Mouse (Mus musculus): ENCODE measurements around the gene Them5. TPM values are rescaled to one million over a fixed set of nuclear protein-coding genes. Genes with fewer than 3 reads are reported as not detected.

Gene Them5
- polyA plus RNA-seq, 1 experiment from 2014 or later = not detected

DNA sequence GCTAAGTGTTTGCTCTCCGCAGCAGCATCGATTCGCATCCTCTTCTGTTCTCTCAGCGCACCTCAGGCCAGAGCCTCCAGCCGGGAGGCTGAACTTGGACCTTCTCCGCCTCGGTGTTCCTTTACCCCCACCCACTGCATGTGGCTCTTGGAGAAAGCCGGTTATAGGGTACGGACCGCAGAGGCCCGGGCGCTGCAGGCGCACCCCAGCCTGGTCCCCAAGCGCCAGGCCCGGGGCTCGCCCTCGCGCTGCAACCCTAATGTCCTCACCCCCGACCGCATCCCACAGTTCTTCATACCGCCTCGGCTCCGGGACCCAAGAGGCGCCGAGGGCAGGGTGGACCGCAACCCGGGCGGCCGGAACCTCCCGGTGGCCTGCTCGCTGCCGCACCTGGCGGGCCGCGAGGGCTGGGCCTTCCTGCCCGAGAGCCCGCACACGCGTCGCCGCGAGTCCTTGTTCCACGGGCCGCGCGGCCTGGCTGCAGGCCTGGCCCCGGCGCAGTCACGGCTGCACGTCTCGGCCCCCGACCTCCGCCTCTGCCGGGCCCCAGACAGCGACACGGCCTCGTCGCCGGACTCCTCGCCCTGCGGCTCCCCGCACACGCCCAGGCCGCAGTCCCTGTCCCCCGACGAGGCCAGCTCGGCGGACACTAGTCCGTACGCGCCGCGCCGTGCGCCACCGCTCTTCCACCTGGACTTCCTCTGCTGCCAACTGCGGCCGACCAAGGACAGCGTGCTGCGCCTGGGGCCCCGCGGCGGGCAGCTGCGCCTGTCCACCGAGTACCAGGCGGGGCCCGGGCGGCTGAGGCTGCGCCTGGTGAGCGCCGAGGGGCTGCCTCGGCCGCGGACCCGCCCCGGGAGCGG lies 21.6 kb downstream of the Them5 start:
- Histone ChIP-seq H3K27ac (replicated peaks; ENCODE audit: low read depth, low read length) (no peak overlapping the region), H3K27me3 (ENCODE audit: control insufficient read depth, insufficient read depth, low read length) (peaks cover 20% of the 10 kb centered on the region), H3K36me3 (replicated peaks; ENCODE audit: control insufficient read depth, insufficient read depth, low read depth, low read length) (no peaks in the 10 kb centered on the region)

DNA sequence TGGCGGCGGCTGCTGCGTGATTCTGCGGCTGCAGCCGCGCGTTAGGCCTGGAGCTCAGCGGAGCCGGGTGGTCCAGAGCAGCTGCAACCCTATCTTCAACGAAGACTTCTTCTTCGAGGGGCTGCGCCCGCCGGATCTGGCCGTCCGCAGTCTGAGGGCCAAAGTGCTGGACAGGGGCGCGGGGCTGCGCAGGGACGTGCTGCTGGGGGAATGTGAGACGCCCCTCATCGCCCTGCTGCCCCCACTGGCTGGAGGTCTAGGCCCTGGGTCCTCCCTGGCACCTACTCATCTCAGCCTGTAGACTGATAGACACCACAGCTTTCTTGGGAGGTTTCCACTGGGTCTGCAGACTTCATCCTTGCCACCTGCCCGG lies 22.2 kb downstream of the Them5 start:
- 2% methylated on average over 23 of the region's 23 CpGs for WGBS
- Histone ChIP-seq H3K9me3 (replicated peaks; ENCODE audit: control insufficient read depth, low read length) (no peaks in the 10 kb centered on the region), H3K4me1 (ENCODE audit: control insufficient read depth, insufficient read depth, low read length) (no peaks in the 10 kb centered on the region; the same call in none of the 2 replicates), H3K27me3 (ENCODE audit: control insufficient read depth, insufficient read depth, low read length) (peaks cover 20% of the 10 kb centered on the region), H3K27ac (replicated peaks; ENCODE audit: low read depth, low read length) (no peak overlapping the region), H3K36me3 (replicated peaks; ENCODE audit: control insufficient read depth, insufficient read depth, low read depth, low read length) (no peaks in the 10 kb centered on the region), H3K4me3 (ENCODE audit: low read depth, low read length) (peak overlapping the region; percentile 51), H3K9ac (replicated peaks; ENCODE audit: low read length) (peak overlapping the region; percentile 81), H3K4me2 (ENCODE audit: low read depth, low read length) (peak overlapping the region; percentile 95)
- ATAC-seq (replicated peaks; ENCODE audit: insufficient number of reproducible peaks, low FRiP score, low TSS enrichment, low read depth) (peak; percentile 22), DNase-seq (ENCODE audit: low spot score) (no peak)

More for the DNA sequence above, 21.6 kb downstream of the Them5 start:
- Histone ChIP-seq H3K4me2 (ENCODE audit: low read depth, low read length) (peak overlapping the region; percentile 95), H3K4me1 (ENCODE audit: control insufficient read depth, insufficient read depth, low read length) (no peaks in the 10 kb centered on the region; the same call in none of the 2 replicates), H3K9ac (replicated peaks; ENCODE audit: low read length) (peak overlapping the region; percentile 81), H3K4me3 (ENCODE audit: low read depth, low read length) (peak overlapping the region; percentile 51), H3K9me3 (replicated peaks; ENCODE audit: control insufficient read depth, low read length) (no peaks in the 10 kb centered on the region)
- DNase-seq (ENCODE audit: low spot score) (peak; percentile 56), ATAC-seq (replicated peaks; ENCODE audit: insufficient number of reproducible peaks, low FRiP score, low TSS enrichment, low read depth) (peak; percentile 72)
- WGBS = 6% methylated on average over 65 of the region's 97 CpGs

DNA sequence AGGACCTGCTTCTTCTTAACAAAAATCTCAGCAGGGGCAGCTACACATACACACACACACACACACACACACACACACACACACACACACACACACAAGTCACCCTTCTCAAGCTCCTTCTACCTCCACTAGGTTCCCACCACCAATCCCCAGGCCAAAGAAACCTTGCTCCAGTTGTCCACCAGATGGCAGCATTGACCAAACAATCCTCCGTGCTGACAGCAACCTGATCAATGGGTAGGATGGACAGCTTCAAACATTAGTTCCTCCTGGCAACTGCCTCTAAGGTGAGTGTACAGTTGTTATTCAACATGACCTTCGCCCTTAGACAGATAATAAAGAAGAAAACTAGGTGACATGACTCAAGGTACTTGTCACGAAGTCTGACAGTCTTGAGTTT lies 24.9 kb downstream of the Them5 start:
- H3K9ac ChIP-seq (replicated peaks; ENCODE audit: low read length) = no peak overlapping the region
- H3K9me3 ChIP-seq (replicated peaks; ENCODE audit: control insufficient read depth, low read length) = no peaks in the 10 kb centered on the region
- 18% methylated on average over 3 of the region's 3 CpGs for WGBS
- no peak overlapping the region for H3K4me2 ChIP-seq (ENCODE audit: low read depth, low read length)
- H3K36me3 ChIP-seq (replicated peaks; ENCODE audit: control insufficient read depth, insufficient read depth, low read depth, low read length) = no peaks in the 10 kb centered on the region
- no peaks in the 10 kb centered on the region; the same call in none of the 2 replicates for H3K4me1 ChIP-seq (ENCODE audit: control insufficient read depth, insufficient read depth, low read length)
- peaks cover 20% of the 10 kb centered on the region for H3K27me3 ChIP-seq (ENCODE audit: control insufficient read depth, insufficient read depth, low read length)
- no peak for ATAC-seq (replicated peaks; ENCODE audit: insufficient number of reproducible peaks, low FRiP score, low TSS enrichment, low read depth)
- no peak overlapping the region for H3K27ac ChIP-seq (replicated peaks; ENCODE audit: low read depth, low read length)
- no peak overlapping the region for H3K4me3 ChIP-seq (ENCODE audit: low read depth, low read length)
- peak; percentile 87 for DNase-seq (ENCODE audit: low spot score)

DNA sequence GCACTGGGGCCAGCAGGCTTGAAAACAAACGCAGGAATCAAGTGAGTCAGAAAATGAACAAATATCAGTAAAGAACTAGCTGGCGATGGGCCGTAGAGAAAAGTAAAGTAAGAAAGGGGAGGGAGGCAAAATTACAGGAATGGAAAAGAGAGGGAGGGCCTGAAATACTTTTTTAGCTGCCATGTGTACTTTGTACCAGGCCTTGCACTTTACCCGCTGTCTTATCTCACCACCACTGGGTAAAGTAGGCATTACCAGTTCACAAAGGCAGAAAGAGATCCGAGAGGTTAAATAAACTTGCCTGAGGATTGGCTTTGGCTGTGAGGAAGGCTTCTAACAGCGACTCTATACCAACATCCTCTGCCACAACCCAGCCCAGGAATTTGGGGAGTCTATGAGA lies 25.6 kb downstream of the Them5 start:
- Histone ChIP-seq H3K4me3 (ENCODE audit: low read depth, low read length) (no peak overlapping the region), H3K9me3 (replicated peaks; ENCODE audit: control insufficient read depth, low read length) (no peaks in the 10 kb centered on the region), H3K4me1 (ENCODE audit: control insufficient read depth, insufficient read depth, low read length) (no peaks in the 10 kb centered on the region; the same call in none of the 2 replicates), H3K4me2 (ENCODE audit: low read depth, low read length) (no peak overlapping the region), H3K27ac (replicated peaks; ENCODE audit: low read depth, low read length) (no peak overlapping the region), H3K27me3 (ENCODE audit: control insufficient read depth, insufficient read depth, low read length) (peaks cover 18% of the 10 kb centered on the region), H3K36me3 (replicated peaks; ENCODE audit: control insufficient read depth, insufficient read depth, low read depth, low read length) (no peaks in the 10 kb centered on the region), H3K9ac (replicated peaks; ENCODE audit: low read length) (no peak overlapping the region)
- WGBS = 87% methylated on average over 6 of the region's 6 CpGs
- ATAC-seq (replicated peaks; ENCODE audit: insufficient number of reproducible peaks, low FRiP score, low TSS enrichment, low read depth) (no peak), DNase-seq (ENCODE audit: low spot score) (no peak)

DNA sequence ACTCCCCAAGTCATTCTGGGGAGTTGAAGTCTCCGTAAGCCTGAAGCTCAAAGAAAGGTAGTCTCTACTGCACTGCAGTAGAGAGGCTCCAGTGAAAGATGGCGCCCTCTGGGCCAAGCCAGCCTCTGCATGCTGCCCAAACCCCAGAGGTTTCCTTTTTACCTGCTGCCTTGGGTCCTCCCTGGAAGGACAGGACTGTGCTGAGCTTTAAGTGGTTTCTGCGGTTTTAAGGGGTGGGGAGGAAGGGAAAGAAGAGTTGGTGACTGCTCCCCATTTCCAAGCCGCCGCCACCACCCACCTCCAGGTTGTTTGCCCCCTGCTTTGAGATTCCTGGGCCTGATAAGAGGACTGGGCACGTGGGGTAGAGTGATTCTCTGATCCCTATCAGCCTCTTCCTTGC lies 26.7 kb downstream of the Them5 start:
- Histone ChIP-seq H3K4me2 (ENCODE audit: low read depth, low read length) (no peak overlapping the region), H3K4me3 (ENCODE audit: low read depth, low read length) (no peak overlapping the region), H3K27me3 (ENCODE audit: control insufficient read depth, insufficient read depth, low read length) (peaks cover 9% of the 10 kb centered on the region), H3K9ac (replicated peaks; ENCODE audit: low read length) (no peak overlapping the region), H3K9me3 (replicated peaks; ENCODE audit: control insufficient read depth, low read length) (no peaks in the 10 kb centered on the region), H3K36me3 (replicated peaks; ENCODE audit: control insufficient read depth, insufficient read depth, low read depth, low read length) (no peaks in the 10 kb centered on the region), H3K27ac (replicated peaks; ENCODE audit: low read depth, low read length) (no peak overlapping the region), H3K4me1 (ENCODE audit: control insufficient read depth, insufficient read depth, low read length) (peaks cover 6% of the 10 kb centered on the region; the same call in 1 of the 2 replicates)
- no peak for ATAC-seq (replicated peaks; ENCODE audit: insufficient number of reproducible peaks, low FRiP score, low TSS enrichment, low read depth)
- DNase-seq (ENCODE audit: low spot score) = no peak
- WGBS = 62% methylated on average over 6 of the region's 6 CpGs

DNA sequence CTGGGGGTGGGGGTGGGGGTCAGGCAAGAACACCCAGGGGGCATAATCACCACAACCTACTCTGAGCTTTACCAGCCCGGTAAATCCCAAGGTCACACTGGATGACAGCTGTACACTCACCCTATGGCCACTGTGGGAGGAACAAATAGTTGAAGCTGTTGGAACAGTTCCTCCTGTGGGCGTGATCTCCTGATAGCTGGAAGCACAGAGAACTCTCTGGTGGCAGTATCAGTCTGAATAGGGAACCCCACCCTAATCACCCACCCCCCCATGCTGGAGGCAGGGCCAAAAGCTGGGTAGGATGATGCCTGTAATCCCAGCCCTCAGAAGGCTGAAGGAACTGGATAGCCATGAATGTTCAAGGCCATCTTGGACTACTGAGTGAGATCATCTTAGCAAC lies 27.8 kb downstream of the Them5 start:
- H3K27me3 ChIP-seq (ENCODE audit: control insufficient read depth, insufficient read depth, low read length) = no peaks in the 10 kb centered on the region
- WGBS = 49% methylated on average over 2 of the region's 2 CpGs
- H3K4me1 ChIP-seq (ENCODE audit: control insufficient read depth, insufficient read depth, low read length) = peaks cover 6% of the 10 kb centered on the region; the same call in 1 of the 2 replicates
- no peaks in the 10 kb centered on the region for H3K36me3 ChIP-seq (replicated peaks; ENCODE audit: control insufficient read depth, insufficient read depth, low read depth, low read length)
- ATAC-seq (replicated peaks; ENCODE audit: insufficient number of reproducible peaks, low FRiP score, low TSS enrichment, low read depth) (no peak), DNase-seq (ENCODE audit: low spot score) (no peak)
- no peak overlapping the region for H3K27ac ChIP-seq (replicated peaks; ENCODE audit: low read depth, low read length)
- no peak overlapping the region for H3K9ac ChIP-seq (replicated peaks; ENCODE audit: low read length)
- H3K4me3 ChIP-seq (ENCODE audit: low read depth, low read length) = no peak overlapping the region
- no peak overlapping the region for H3K4me2 ChIP-seq (ENCODE audit: low read depth, low read length)
- H3K9me3 ChIP-seq (replicated peaks; ENCODE audit: control insufficient read depth, low read length) = no peaks in the 10 kb centered on the region

DNA sequence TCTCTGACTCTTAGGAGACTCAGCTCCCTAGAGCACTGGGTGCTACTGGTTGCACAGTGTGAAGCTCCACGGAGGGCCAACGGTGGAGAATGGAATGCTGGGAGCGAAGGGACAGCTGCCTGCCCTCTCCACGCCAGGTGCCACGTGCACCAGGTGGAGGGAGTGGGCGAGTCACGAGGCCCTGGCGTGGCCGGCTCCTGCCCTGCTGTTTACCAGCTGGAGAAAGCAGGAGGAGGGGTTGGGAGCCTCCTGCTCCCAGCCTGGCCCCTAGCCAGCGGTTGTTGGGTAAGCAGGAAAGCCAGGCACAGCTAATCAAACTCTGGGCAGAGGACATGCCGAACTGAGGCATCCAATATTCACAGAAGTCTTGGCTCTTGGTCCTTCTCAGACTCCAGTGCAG lies 29.7 kb downstream of the Them5 start:
- ATAC-seq (replicated peaks; ENCODE audit: insufficient number of reproducible peaks, low FRiP score, low TSS enrichment, low read depth) = no peak
- Histone ChIP-seq H3K4me1 (ENCODE audit: control insufficient read depth, insufficient read depth, low read length) (peaks cover 6% of the 10 kb centered on the region; the same call in 1 of the 2 replicates), H3K36me3 (replicated peaks; ENCODE audit: control insufficient read depth, insufficient read depth, low read depth, low read length) (no peaks in the 10 kb centered on the region), H3K27ac (replicated peaks; ENCODE audit: low read depth, low read length) (no peak overlapping the region), H3K27me3 (ENCODE audit: control insufficient read depth, insufficient read depth, low read length) (no peaks in the 10 kb centered on the region; the same call in 1 of the 2 replicates), H3K9ac (replicated peaks; ENCODE audit: low read length) (no peak overlapping the region), H3K9me3 (replicated peaks; ENCODE audit: control insufficient read depth, low read length) (no peaks in the 10 kb centered on the region), H3K4me2 (ENCODE audit: low read depth, low read length) (no peak overlapping the region), H3K4me3 (ENCODE audit: low read depth, low read length) (no peak overlapping the region)
- 6% methylated on average over 11 of the region's 11 CpGs for WGBS
- peak; percentile 18 for DNase-seq (ENCODE audit: low spot score)

DNA sequence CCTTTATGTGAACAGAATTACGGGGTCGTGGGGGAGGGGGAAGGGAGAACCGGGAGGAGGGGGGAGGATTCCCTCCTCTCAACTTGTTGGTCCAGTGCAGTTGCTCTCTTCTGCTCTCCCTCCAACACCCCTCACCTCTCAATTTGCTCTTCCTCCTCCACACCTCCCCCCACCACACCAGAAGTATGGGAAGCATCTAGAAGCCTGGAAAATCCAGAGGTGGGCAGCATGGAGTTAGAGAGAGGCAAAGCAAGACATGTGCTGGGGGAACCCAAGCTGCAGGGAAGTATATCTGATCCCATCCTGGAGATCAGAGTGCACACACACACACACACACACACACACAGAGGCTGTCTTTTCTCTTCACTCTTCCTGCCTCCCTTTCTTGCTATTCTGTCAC lies 30.1 kb downstream of the Them5 start:
- Histone ChIP-seq H3K27ac (replicated peaks; ENCODE audit: low read depth, low read length) (no peak overlapping the region), H3K4me1 (ENCODE audit: control insufficient read depth, insufficient read depth, low read length) (peaks cover 6% of the 10 kb centered on the region; the same call in 1 of the 2 replicates), H3K9ac (replicated peaks; ENCODE audit: low read length) (no peak overlapping the region), H3K4me2 (ENCODE audit: low read depth, low read length) (no peak overlapping the region), H3K9me3 (replicated peaks; ENCODE audit: control insufficient read depth, low read length) (no peaks in the 10 kb centered on the region), H3K36me3 (replicated peaks; ENCODE audit: control insufficient read depth, insufficient read depth, low read depth, low read length) (no peaks in the 10 kb centered on the region), H3K27me3 (ENCODE audit: control insufficient read depth, insufficient read depth, low read length) (no peaks in the 10 kb centered on the region; the same call in 1 of the 2 replicates), H3K4me3 (ENCODE audit: low read depth, low read length) (no peak overlapping the region)
- 0% methylated on average over 3 of the region's 3 CpGs for WGBS
- DNase-seq (ENCODE audit: low spot score) (no peak), ATAC-seq (replicated peaks; ENCODE audit: insufficient number of reproducible peaks, low FRiP score, low TSS enrichment, low read depth) (no peak)

Measured in embryonic facial prominence, embryonic 11.5 days (tissue).